Mouse (Mus musculus): ENCODE data around the gene Taldo1.
A peak's percentile ranks its signal among the peaks of the same experiment; 100 is the strongest.
"Not testable (repeated sequence)": the region's sequence is repeated elsewhere in the genome, so short reads cannot be mapped to it uniquely, and the experiment has no call there.

Taldo1 gene

DNA sequence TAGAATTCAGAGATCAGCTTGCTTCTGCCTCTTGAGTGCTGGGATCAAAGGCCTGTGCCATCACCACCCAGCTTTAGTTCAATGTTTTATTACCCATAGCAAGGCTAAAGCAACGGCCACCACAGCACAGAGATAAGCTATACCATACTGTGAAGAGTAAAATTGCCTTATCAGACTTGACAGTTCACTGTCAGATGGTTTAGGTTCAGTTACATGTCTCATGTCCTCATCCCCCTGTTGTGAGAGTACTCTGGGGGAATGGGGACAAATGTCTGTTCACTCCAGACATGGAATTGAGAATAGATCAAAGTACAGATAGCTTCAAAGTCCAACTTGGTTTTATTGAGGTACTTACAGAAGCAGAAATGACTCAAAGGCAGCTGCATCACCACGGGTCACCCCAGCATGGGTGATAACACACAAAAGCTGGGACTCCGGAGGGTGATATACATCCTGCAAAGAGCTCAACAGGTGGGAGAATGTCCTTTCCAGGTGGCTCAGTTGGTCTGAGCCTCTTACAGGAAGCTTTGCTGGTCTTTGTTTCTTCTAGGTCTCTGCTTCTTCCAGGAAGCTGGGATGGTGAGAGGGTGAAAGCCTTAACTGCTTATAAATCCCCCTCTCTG, 3.4 kb upstream of the Taldo1 start:
- DNase-seq, result no peak

DNA sequence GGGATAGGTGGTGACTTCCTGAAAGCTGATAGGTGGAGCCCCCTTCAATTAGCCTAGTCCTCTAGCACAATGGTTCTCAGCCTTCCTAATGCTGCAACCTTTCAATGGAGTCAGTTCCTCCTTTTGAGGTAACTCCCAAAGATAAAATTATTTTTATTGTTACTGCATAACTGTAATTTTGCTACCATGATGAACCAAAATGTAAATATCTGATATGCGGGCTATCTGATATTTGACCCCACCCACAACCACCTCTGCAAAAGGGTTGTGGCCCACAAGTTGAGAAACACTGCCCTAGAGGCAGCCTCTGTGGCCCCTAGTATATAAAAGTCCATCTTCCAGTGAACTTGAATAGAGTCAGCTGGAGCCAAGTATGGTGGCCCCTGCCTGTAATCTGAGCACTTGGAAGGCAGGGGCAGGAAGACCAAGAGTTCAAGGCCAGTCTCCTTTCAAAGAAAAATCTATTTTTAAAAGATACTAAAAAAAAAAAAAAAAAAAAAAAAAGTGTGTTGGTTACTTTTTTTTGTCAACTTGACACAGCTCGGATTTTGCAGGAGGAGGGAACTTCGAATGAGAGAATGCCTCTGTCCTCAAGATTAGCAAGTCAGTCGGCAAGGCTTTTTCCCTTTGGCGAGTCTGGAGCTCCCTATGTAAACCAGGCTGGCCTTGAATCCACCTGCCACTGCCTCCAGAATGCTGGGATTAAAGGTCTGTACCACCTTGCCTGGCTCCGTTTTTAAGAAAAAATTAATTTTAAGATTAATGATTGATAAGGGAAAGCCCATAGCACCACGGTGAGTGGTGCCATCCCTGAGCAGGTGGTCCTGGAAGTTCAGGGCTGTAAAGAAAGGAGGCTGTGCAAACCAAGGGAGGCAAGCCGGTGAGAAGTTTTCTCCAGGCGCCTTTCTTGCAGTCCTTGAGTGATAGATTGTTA, 1.4 kb upstream of the Taldo1 start:
- no peak for DNase-seq

DNA sequence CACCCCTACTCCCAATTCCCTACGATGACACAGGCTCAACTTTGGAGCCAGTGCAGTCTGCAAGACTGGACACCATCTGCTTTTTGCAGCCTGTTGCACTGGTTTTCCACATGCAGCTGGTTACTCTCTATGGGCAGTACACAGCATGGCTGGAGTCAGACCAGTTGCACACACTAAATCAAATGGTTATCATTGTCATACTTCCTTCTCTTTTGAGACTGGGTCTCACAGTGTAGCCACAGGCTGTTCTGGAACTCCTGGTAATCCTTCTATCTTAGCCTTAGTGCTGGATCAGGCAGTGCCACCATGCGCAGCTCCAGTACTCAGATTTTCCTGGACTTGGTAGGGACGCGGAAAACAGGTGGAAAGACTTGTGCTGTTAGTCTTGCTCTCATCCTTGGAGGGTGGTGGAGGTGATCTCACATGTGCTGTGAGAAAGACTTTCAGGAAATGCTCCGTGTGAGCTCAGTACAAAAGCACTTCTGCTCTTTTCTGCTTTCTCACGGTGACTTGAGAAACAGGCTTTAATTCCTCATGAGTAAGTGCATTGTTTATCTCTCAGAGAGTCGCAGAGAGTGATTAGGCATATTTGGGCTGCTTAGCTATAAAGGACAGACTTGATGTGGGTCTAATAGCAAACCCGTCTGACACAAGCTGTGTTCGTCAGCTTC, 688 bp downstream of the Taldo1 start:
- DNase-seq, result no peak

DNA sequence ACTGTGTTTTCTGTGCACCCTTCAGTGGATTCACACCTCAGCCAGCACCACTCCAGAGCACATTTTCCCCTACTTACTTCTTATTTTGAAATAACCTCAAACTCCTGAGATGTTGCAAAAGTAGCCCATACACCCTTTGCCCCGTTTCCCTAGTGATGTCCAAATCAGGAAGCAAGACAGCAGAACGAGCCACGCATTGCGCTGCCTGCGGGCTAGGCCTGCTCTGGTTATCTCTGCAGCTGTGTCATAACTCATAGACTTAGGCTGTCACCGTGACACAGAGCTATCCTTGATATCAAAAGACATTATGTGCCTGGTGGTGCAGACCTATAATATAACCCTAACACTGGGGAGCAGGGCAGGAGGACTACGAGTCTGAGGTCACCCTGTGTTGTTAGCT, 2.2 kb downstream of the Taldo1 start:
- DNase-seq, result no peak

DNA sequence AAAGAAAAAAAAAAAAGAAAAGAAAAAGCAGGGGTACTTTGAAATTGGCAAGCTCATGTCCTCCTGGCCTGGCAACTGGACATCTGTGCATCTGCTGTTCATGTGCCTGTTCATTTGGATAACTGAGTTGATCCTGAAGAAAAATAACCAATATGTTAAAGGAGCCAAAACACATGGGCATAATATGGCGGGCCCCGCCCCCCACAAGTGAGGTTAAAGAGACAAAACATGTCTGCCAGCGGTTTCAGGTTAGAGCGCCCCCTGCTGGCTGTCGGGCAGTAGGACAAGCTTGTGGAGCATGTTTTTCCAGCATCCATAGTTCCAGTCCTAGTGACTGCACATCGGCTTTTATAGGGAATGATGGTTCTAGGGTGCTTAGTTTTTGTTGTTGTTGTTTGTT, 2.8 kb downstream of the Taldo1 start:
- peak; percentile 53 for DNase-seq

DNA sequence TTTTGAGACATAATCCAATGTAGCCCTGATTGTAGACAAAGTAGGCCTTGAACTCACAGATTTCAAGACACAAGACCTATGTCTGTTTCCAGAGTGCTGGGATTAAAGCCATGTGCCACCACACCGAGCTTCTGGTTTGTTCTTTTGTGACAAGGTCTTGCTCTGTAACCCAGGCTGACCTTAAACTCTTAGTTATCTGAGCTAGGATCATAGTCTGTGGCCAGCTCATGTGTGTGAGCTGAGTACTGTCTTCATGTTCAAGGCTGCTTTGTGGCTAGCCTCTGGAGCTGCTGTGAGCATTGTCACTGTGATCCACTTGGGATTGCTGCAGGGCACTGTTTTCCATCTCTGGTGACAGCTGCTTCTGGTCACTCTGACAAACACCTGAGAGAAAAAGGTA, 3.3 kb downstream of the Taldo1 start:
- DNase-seq, result no peak

DNA sequence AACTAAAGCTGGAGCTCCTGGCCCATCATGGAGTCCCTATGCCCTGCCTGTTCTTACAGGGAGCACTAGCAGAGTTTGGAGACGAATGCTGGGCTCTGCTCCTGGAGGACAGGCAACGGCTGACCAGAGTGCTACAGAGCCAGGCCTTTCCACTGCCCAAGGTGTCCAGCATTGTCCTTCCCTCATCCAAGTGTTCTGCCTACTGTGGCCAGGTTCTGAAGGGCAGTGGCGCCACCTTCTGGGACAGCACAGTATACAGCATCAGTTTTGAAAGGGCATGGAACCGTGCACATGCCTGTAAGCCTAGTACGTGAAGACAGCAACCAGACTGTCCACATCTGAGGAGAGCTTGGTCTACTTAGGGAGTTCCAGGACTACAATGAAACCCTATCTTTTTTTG, 11.3 kb downstream of the Taldo1 start:
- peak; percentile 41 for DNase-seq

DNA sequence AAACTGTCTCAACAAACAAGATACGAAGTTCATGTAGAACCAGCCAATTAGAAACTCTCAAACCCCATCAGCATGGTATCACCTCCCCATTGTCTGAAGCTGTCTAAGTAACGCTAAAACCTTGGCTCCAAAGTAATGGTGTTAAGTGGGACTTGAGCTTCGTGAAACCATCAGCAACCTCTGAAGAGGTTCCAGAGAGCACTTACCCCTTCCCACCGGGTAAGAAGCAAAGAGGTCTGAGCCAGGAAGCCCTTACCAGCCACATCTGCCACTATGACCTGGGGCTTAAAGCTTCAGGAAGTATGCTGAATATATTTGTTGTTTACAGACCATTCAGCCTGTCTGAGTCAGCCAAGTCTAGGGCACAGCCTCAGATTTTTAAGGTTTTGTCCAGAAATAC, 13.5 kb downstream of the Taldo1 start:
- DNase-seq, result no peak

DNA sequence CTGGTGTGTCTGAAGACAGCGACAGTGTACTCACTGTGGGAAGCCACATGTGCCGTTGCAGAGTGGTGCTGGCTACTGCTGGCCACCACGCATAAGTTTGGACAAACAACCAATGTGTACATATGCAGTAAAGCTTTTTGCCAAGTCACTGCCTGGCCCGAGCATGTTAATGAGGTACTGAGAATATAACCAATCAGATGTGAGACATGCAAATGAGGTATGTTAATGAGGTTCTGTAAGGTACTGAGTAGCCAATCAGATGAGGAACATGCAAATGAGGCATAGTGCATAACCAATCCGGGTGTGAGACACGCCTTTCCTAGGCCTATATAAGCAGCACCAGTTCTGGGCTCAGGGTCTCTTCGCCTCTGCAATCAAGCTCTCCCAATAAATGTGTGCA, 15.7 kb downstream of the Taldo1 start:
- not testable (repeated sequence) for DNase-seq

DNA sequence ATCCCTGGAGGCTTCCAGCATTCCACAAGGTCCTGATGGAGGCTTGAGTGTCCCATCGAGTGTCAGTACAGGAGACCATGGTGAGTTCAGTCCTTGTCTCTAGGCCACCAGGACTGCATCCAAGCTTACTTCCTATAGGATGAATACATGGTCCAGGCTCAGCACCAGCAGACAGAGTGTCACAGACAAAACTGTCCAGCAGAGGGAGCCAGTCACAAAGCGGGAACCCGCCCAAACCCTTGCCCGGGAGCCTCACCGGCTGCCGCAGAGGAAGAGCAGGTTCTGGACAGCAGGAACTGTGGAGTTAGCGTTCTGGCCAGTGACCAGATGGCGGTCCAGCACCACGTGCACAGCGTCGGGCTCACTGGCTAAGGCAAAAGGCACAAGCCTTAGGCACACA, 16.8 kb downstream of the Taldo1 start:
- peak; percentile 96 for DNase-seq

DNA sequence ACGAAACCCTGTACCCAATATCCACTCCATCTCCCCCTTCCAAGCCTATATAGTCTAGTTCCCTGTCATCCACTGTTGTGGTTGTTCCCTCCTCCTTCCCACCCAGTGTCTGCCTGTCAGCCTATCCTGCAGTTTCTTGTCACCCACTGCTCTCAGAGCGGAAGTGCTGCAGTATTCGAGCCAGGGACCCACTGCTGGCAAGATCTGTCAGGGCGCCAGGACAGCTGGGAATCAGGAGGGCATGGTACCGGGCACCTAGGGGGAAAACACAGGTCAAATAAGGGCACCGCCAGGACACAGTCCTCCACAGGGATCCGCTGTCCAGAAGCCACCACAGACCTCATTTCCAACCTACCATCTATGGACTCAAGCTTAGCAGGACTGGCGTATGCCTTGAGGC, 18.6 kb downstream of the Taldo1 start:
- DNase-seq, result peak; percentile 38

DNA sequence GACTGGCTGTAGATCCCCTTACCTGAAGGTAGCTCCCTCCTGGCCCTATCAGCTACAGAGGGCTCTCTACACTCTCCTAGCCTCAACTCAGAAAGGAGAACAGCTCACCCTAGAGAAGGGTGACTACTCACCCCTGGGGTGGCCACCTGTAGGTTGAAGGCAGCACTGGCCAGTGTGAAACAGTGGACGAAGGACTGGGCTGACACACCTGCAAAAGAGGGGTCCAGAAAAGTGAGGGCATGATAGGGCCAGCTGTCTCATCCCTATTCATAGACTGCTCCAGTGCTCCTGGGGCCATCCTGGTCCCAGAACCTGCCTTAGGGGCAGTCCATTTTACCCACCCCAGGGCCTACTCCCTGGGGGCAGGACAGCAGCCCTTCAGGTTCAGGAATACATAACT, 19.7 kb downstream of the Taldo1 start:
- DNase-seq, result no peak

DNA sequence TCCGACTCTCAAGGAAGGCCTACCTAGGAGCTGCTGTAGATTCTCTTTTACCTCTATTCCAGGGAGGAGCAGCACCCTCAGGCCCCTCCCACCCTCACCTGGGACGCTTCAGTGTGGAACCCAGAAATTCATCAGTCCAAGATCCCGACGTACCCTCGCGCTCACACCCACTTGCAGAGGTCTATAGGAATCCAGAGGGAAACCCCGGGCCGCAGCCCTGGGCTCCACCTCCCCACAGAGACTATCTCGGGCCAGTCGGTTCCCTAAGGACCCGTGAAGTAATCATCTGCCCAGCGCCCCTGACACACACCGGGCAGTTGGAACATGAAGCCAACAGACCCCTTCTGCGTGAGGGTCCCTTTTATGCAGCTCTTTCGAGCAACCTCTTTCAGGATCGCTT, 21.3 kb downstream of the Taldo1 start:
- peak; percentile 44 for DNase-seq

DNA sequence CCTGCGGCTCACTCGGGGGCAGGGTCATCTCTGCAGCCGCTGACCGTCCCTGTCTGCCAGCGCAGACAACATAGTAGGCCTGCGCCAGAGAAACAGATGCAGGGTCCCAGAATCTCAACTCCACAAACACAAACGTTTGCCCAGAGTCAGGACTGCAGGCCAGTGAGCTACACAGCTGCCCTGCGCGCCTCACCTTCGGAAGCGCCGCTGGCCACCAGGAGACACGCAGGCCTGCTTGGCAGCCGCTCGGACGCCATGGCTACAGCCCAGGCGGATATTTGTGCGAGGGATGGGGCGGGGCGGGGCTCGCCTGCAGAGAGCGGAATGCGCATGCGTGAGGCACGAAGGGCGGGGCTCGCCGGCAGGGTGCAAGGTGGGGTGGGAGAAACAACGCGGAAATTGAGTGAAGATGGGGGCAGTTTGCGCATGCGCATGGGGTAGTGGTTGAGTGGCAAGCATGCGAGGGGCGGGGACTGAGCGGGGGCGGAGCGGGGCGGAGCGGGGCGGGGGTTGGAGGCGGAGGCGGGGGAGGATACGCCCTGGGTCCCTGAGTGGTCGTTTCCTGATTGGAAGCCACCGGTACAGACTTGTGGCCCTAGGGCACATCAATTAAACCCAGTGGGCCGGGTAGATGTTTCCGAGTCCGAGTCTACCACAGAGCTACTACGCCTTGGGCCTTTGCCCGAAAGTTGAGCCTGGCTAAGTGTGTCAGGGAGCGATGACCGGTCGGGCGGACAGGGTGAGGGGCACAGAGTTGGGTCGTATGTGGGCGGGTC, 22.0 kb downstream of the Taldo1 start, which contains the start of gene Gatd1:
Gene Gatd1, minus strand, starts transcription at position 328 of the 776 bp plus-strand sequence.
- DNase-seq, result peak; percentile 99

DNA sequence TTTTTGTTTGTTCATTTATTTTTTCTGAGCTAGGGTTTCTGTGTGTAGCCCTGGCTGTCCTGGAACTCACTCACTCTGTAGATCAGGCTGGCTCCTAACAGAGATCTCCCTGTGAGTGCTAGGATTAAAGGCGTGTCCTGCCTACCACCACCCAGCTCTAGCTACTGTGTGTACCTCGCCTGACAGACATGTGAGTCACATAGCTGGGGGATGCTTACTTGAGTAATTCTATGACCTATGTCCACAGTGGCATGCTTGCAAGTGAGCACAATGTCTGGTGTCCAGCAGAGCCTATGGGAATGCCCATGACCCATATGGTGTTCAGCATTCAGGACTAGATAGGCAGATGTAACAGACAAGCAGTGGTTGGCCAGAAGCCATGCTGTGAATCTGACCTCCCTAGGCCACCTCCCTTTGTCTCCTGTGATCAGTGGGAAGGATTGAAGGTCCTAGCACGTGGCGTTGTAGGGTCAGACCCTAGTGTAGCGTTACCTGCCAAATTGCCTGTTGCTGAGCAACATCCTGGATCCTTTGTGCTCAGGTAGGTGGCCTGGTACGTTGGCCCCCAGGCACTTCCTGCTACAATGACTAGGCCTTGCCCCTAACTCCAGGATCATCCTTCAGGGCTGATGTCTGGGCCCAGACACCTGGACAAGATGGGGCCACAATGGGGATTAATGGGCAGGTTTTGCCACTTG, 24.3 kb downstream of the Taldo1 start:
- DNase-seq, result no peak

DNA sequence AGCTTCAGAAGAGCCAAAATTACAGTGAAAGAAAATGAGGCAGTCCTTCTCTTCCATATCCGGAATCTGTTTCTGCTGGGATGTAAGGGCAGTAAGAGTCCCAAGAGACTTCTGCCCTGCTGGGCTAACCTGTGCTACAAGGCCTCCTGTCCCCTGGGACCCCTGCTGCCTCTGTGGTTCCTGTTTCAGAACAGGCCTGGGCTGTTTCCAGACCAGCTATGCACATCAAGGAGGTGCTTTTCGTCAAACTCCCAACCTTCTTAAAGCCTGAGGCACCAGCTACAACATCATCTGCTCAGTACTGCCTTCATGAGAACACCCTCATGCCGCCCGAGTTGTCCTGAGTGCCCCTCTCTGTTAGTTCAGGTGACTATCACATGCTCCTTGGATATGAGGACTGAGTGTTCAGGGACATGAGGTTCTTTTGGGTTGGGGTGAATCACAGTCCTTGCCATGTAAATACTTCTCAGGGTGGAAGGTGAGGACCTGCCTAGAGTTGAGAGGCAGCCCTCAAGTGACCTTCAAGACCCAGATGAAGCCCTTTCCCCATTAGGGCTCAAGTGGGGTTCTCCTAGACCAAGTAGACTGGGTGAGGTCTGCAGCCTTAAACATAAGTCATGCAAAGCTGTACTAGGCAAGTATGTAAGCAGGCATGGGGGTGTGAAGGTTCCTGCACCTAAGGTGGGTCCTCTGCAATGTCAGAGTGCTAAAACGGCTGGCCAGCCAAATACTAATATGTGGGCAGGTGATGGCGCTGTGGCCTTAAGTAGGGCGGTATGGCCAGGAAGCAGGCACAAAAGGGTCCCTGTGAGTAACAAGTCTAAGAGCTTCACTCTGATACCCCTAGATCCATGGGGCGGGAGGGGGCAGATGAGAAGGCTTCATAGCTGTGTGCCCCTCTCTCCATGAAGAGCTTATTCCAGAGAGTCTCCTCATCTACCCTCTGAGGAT, 26.0 kb downstream of the Taldo1 start:
- no peak for DNase-seq

DNA sequence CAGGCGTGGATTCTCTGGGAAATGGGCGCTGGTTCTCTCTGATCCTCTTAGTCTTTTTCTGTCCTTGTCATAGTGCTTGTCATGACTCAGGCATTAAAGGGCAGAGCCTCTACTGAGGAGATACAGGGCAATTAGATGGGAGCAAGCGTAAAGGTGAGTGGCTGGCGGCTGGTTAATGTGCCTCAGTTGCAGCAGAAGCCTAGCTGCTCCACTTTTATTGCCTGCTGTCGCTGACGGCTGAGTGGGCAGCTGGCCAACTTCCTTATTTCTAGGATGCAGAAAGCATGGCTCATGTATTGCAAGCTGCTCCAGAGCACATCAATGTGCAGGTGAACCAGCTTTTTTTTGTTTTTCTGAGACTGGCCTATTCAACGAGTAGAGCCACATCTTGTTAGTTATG, 27.0 kb downstream of the Taldo1 start:
- DNase-seq, result peak; percentile 42

DNA sequence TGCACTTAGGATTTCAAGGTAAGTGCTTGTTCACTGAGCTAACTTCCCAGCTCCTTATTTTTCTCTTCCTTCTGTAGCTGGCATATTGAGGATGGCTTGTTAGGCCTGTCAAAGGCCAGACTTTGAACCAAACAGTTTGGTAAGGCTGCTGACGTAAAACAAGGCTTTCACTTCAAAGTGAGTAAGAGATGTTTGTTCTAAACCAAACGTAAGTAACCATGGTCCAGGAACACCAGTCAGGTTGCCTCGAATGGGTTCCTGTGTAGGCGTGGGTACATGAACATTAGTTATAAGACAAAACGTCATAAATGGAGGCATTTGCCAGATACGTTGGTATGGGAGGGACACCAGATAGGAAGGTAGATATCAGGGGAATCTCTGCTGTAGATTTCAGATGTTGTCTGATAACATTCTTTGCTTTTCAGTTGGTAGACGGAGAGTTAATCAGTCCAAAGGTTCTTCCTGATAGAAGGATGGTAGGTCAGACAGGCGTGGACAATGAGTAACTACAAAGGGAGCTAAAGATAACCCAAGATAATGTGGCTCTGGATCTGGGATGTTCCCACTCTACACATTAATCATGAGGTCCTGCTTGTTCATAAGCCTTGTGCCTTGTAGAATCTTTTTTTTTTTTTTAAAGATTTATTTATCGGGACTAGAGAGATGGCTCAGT, 28.2 kb downstream of the Taldo1 start:
- DNase-seq, result no peak

DNA sequence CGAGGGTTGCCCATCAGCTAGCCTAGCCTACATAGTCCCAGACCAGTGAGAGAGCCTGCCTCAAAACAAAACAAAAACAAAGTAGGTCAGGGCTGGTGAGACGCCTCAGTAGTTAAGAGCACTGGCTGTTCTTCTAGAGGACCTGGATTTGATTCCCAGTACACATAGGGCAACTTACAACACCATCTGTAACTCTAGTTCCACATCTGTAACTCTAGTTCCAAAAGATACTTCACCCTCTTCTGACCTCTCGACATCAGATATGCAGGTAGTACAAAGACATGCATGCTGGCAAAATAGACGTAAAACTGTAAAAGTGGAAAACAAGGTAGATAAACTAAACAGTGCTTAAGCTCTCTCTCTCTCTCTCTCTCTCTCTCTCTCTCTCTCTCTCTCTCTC, 31.8 kb downstream of the Taldo1 start:
- DNase-seq, result no peak

DNA sequence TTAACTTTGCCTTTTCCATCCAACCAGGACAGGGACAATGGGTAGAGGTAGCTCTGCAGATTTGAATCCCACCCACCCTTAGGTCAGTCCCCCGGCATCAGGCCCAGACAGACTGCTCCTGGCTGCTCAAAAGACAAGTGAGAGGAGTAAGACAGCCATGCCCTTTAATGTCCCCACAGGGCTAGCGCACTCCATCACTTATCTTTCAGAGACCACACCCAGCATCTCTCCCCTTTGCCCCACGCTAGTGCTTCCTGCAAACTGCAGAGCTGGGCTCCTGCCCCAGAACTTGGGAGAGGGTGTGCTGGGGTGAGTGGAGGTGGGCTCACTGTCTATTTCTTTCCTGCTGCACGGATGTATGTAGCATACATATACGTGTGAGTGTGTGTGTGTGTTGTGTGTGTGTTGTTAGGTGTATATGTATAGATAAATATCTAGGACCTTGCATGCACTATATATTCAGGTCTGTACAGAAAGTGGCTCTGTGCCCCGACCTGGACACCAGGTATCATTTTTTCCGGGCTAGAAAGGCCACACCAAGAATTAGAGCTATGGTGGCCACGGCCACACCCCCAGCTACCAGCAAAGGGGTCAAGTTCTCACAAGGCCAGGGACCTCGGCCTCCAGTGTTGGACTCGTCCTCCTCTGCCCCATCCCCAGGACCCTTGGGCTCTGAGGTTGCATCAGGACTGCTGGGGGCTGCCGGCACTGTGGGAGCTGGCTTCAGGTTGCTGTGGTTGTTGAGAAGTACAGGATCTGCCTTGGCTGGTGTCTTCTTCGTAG, 35.1 kb downstream of the Taldo1 start:
- no peak for DNase-seq

Measured in cerebellum, adult 8-10 months (tissue).